Mouse (Mus musculus) ES-Bruce4 (cell line): ENCODE measurements around the gene Hs3st2.

Source experiments
- CTCF ChIP-seq: IDR thresholded peaks from one replicate; pipeline ENCODE4 v1.8.1; 2011; ENCODE audit warnings: low read depth, low read length
- EP300 ChIP-seq: IDR thresholded peaks from 2 replicates; pipeline ENCODE4 v1.6.1; 2011; ENCODE audit warnings: low read depth, low read length; ENCODE audit not compliant: insufficient read depth
- POLR2A ChIP-seq: IDR thresholded peaks from one replicate; pipeline ENCODE4 v1.8.1; 2011; ENCODE audit warnings: low read length; ENCODE audit not compliant: insufficient read depth

DNA sequence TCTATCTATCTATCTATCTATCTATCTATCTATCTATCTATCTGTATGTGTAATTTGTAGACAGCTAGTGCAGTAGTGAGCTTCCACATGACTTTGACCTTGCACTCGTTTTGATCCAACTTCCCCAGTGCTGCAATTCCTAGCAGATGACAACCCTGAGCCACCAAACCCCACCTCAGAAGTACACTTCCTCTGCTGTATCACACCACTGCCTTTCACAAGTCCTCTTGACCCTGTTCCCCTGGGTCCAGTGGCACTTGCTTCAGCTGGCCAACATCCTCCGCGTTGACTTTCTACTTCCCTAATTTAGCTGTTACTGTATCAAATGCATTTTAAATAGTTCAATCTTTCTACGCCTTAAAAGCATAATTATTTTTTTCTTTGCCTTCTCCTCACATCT, 54.6 kb downstream of the Hs3st2 start:
- no peak for TF ChIP-seq POLR2A
- no peak for TF ChIP-seq CTCF
- TF ChIP-seq EP300 = no peak
